Mouse (Mus musculus) frontal cortex, postnatal 25 days (tissue): ENCODE data around the gene Slc22a17.

Experiments
- DNase-seq, 2 experiments: peaks; one replicate each; pipeline ENCODE4 v3.0.0; 2022; ENCODE audit warnings: low spot score in 2 of 2

The Slc22a17 gene

GRCm38 (mm10) chr14:54900383-54900782 lies 12.5 kb downstream of the Slc22a17 start:
- peak; percentile 52 to 68 for DNase-seq

- no peak for DNase-seq
Measured at GRCm38 (mm10) chr14:54897445-54897844, 15.5 kb downstream of the Slc22a17 start.

- DNase-seq: peak in 1 of 2 experiments; percentile 22
Measured at GRCm38 (mm10) chr14:54894296-54895151, 18.4 kb downstream of the Slc22a17 start.

- peak; percentile 91 to 98 for DNase-seq
Measured at GRCm38 (mm10) chr14:54893651-54894181, 19.2 kb downstream of the Slc22a17 start.

GRCm38 (mm10) chr14:54892200-54892599 lies 20.7 kb downstream of the Slc22a17 start, which contains the start of gene Pabpn1:
Pabpn1 (plus strand) TSS chr14:54892500.
- no peak for DNase-seq

DNA sequence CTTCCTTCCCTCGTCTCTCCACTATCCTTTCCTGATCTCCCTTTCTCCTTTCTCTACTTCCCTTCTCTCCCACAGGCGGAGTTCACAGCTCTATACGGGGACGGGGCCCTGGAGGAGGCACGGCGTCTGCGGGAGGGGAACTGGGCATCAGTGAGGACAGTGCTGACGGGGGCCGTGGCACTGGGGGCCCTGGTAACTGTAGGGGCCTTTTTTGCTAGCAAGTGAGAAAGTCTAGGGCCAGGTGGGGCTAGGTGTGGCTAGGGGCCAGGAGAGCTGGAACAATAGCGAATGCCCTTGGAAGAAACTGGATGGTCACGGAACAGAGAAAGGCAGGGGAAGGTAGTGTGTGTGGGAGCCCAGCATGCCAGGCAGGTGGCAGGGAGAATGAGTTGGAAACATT lies 27.6 kb downstream of the Slc22a17 start:
- DNase-seq: no peak

- DNase-seq: no peak
Measured at GRCm38 (mm10) chr14:54884022-54884712, 28.8 kb downstream of the Slc22a17 start.

DNA sequence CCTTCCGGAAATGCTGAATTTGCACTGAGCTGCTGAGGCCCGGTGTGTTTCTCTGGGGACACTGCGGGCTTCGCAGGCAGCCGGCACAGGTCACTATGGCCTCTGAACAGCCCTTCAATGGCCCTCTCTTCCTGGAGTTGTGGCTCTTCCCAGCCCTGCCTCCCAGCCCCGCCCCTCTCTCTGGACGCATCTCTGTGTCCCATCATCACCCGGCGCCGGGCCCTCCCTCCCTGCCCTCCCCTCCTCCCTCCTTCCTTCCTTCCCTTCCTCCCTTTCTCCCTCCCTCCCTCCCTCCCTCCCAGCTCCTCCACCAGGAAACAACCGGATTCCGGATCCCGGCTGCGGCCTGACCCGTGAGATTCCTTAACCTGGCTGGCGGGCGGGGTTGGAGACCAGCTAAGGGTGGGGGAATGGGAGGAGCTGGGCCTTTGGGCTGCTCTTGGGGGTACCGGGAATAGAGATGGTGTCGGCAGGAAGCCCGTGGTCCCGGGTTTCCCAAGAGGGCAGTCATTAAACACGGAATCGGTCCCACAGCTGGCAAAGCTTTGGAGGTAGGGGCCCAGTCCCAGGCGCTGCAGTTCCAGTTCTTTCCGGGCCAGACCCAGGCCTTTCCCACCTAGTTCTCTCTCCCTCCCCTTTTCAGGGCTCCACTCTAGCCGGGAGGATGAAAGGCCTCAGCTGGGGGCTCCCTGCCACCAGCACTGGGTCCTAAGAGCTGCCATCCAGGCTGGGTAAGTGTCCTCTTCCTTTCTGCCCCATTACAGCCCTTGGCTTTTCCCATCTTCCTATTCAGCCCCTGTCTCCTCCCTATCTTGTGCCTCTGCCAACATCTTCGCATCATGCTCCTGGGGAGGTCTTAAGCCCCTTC lies 29.5 kb downstream of the Slc22a17 start, which contains the start of the genes Bcl2l2 and Gm20521:
TSS of gene Bcl2l2 (plus strand) at position 224 of the 868 bp plus-strand sequence.
TSS of gene Gm20521 (plus strand) at position 288 of the 868 bp plus-strand sequence.
- DNase-seq: peak; percentile 39 to 45

DNA sequence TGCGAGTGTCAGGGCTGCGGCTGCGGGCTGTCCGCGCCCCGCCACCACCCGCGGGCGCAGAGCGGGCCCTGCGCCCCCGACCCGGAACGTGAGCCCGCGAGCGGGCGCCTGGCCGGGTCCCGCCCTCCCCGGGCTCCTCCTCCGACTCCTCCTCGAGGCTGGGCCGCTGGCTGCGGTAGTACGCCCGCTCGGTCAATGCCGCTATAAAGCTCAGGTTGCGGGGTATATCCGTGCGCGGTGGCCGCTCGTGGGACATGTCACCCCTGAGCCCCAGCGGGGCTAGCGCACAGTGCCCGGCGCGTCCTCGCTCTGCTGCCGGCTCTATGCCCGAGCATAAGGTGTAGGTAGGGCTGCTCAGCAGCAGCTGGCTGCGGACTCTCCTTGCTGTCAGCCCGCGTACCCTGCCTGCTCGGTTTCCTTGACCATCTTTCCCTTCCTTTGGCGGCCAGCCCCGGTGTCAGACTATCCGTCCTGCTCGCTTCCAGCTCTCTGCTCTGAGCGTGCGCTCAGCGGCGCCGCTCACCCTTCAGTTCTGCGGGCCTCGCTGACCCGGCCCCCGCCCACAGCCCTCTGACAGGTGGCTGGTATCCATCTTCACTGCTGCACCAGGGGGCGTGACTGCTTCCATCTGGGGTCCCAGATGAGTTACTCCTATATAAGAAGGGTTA lies 35.8 kb downstream of the Slc22a17 start, which contains the start of gene Ppp1r3e:
TSS of gene Ppp1r3e (minus strand) at position 503 of the 668 bp plus-strand sequence.
- DNase-seq: peak; percentile 36 to 44

DNA sequence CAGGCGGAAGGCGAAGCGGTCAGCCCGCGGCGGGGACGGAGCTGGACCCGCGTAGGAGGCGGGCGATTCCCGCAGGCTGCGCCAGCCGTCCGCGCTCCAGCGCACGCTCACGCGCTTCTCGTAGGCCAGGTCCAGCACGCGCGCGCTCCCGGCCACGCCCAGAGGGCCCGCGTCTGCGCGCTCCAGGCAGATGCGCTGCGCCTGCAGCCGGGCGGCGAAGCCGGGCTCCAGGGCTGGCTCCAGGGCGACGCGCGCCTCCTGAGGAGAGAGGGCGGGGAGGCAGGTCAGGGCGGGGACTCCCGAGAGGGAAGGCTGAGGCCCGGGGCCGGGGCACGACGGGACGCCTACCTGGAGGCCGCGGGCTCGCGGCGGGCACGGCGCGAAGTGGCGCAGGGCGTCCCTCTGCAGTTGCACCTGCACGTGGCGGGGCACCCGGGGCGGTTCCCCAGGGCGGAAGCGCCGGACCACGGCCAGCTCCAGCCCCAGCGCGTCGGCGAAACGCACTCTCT lies 36.3 kb downstream of the Slc22a17 start:
- DNase-seq: peak; percentile 81

GRCm38 (mm10) chr14:54875844-54876538 lies 36.9 kb downstream of the Slc22a17 start:
- no peak for DNase-seq

GRCm38 (mm10) chr14:54874165-54874564 lies 38.8 kb downstream of the Slc22a17 start:
- no peak for DNase-seq

- DNase-seq: no peak
Measured at GRCm38 (mm10) chr14:54870861-54871260, 42.1 kb downstream of the Slc22a17 start, which contains the start of gene Homez. Homez (minus strand) TSS chr14:54870961.

GRCm38 (mm10) chr14:54868026-54868425 lies 44.9 kb downstream of the Slc22a17 start:
- DNase-seq: no peak

GRCm38 (mm10) chr14:54866936-54867335 lies 46.0 kb downstream of the Slc22a17 start:
- no peak for DNase-seq

DNA sequence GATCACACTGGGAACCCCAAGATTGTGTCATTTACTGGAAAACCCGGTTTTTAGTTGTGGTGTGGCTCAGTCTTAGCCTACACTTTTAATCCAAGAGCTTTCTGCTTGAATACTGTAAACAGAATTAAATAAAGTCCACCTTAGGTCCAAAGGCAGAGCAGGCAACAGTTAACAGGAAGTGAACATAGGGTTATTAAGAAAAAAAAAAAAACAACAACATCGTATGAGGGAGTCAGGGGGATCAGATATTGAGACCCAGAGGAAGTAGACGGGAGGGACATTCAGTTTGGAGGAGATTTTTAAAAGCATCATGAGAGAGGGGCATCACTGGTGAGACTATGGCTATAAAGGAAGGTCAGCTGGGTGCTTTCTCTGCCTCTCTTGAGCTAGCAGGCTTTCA lies 46.7 kb downstream of the Slc22a17 start:
- DNase-seq: no peak

GRCm38 (mm10) chr14:54865626-54866025 lies 47.3 kb downstream of the Slc22a17 start:
- DNase-seq: no peak

GRCm38 (mm10) chr14:54864313-54865036 lies 48.5 kb downstream of the Slc22a17 start:
- DNase-seq: no peak
